Mouse (Mus musculus) hindbrain, embryonic 15.5 days (tissue): ENCODE measurements around the gene Itgad. TPM values are rescaled to one million over a fixed set of nuclear protein-coding genes. Genes with fewer than 3 reads are reported as not detected.

ENCODE experiments used
- ATAC-seq: fragments of 200-750 bp; cut with Nextera tagmentation; 2 replicates; pipeline ENCODE4 v1.8.0; 2017; ENCODE audit warnings: low read depth, moderate number of reproducible peaks, moderate TSS enrichment; ENCODE audit not compliant: low FRiP score
- H3K27ac ChIP-seq: fragments of 300-500 bp; sonication (generic); replicated peaks from 2 replicates; pipeline ENCODE4 v1.5.1; 2015; ENCODE audit warnings: mild to moderate bottlenecking, inconsistent platforms
- H3K27me3 ChIP-seq: fragments of 300-500 bp; sonication (generic); 2 replicates; pipeline ENCODE4 v1.6.1; 2015; ENCODE audit warnings: control low read depth, inconsistent platforms
- H3K36me3 ChIP-seq: fragments of 300-500 bp; sonication (generic); 2 replicates; pipeline ENCODE4 v1.6.1; 2015; ENCODE audit warnings: control low read depth, inconsistent platforms
- H3K4me1 ChIP-seq: fragments of 300-500 bp; sonication (generic); replicated peaks from 2 replicates; pipeline ENCODE4 v1.6.1; 2015; ENCODE audit warnings: control low read depth, inconsistent platforms
- H3K4me2 ChIP-seq: fragments of 300-500 bp; sonication (generic); 2 replicates; pipeline ENCODE4 v1.6.1; 2015; ENCODE audit warnings: moderate library complexity, mild to moderate bottlenecking, inconsistent platforms
- H3K4me3 ChIP-seq: fragments of 300-500 bp; sonication (generic); 2 replicates; pipeline ENCODE4 v1.5.1; 2015; ENCODE audit warnings: mild to moderate bottlenecking, inconsistent platforms
- H3K9ac ChIP-seq: fragments of 300-500 bp; sonication (generic); 2 replicates; pipeline ENCODE4 v1.6.1; 2015; ENCODE audit warnings: inconsistent platforms
- H3K9me3 ChIP-seq: fragments of 300-500 bp; sonication (generic); 2 replicates; pipeline ENCODE4 v1.6.1; 2016; ENCODE audit warnings: control low read depth, inconsistent platforms
- WGBS: fragments of 180-500 bp; shearing (Covaris S2); methylation state at CpG from one replicate; pipeline ENCODE4 v1.1.7; 2015; 5-methylcytosine and 5-hydroxymethylcytosine counted together
- polyA plus RNA-seq: library from polyadenylated mRNA; unstranded; fragments of >200 nt; fragmentation: Nextera tagmentation; extraction: Ambion mirVana; gene quantifications from 2 replicates; pipeline ENCODE4 v1.2.1, GENCODE M21; 2015

Itgad gene
- polyA plus RNA-seq, 1 experiment from 2014 or later = not detected

- Histone ChIP-seq H3K4me3 (peak overlapping the region; percentile 45), H3K4me2 (peak overlapping the region; percentile 67), H3K36me3 (peaks cover 11% of the 10 kb centered on the region), H3K27ac (peak overlapping the region; percentile 83), H3K9me3 (no peaks in the 10 kb centered on the region), H3K4me1 (peaks cover 34% of the 10 kb centered on the region), H3K9ac (peak overlapping the region; percentile 54; the same call in 1 of the 2 replicates), H3K27me3 (peaks cover 8% of the 10 kb centered on the region; the same call in 1 of the 2 replicates)
- WGBS = 1% methylated on average over 13 of the region's 13 CpGs
- ATAC-seq = peak; percentile 78
Observed at GRCm38 (mm10) chr7:128247443-128247842, 93.3 kb downstream of the Itgad start.

- Histone ChIP-seq H3K36me3 (peaks cover 8% of the 10 kb centered on the region; the same call in 1 of the 2 replicates), H3K27me3 (peaks cover 8% of the 10 kb centered on the region; the same call in 1 of the 2 replicates), H3K4me3 (peak overlapping the region; percentile 45), H3K27ac (no peak overlapping the region), H3K9me3 (no peaks in the 10 kb centered on the region), H3K4me1 (peaks cover 38% of the 10 kb centered on the region), H3K9ac (no peak overlapping the region), H3K4me2 (peak overlapping the region; percentile 67)
- no peak for ATAC-seq
- WGBS = 83% methylated on average over 10 of the region's 10 CpGs
Observed at GRCm38 (mm10) chr7:128248081-128249042, 94.2 kb downstream of the Itgad start.

DNA sequence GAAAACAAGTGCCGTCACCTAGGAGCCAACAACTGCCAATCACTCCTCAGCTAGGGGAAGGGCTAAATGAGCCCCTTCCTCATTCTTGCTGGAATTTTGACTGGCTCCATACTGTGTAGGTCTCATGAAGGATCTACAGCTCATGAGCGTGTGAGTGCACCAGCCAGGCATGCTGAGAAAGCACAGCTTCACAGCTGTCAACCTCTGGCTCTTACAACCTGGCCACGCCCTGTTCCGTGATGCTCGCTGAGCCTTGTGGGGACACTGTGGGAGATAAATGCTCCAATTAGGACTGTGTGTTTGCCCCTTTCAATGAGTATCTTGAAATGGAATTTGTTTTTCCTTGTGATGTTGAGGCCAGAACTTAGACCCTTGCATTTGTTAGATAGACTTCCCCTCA lies 95.8 kb downstream of the Itgad start:
- Histone ChIP-seq H3K4me2 (no peak overlapping the region), H3K9ac (no peak overlapping the region), H3K9me3 (no peaks in the 10 kb centered on the region), H3K36me3 (no peaks in the 10 kb centered on the region), H3K27ac (no peak overlapping the region), H3K4me1 (peaks cover 38% of the 10 kb centered on the region), H3K4me3 (no peak overlapping the region), H3K27me3 (peaks cover 8% of the 10 kb centered on the region; the same call in 1 of the 2 replicates)
- no peak for ATAC-seq
- WGBS = 82% methylated on average over 5 of the region's 5 CpGs

DNA sequence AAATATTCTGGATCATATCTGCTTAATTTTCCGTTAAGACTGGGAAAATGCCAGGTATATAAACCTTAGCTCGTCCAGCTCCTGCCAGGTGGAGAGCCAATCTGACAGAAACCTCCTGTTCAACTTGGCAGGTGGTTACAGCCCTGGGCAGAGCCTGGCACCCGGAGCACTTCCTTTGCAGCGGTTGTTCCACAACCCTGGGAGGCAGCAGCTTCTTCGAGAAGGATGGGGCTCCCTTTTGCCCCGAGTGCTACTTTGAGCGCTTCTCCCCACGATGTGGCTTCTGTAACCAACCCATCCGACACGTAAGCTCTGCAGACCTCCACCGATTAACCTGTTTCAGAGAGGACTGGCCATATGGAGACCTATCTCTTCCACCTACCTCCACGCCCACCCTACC lies 97.8 kb downstream of the Itgad start:
- peaks cover 24% of the 10 kb centered on the region for H3K4me1 ChIP-seq
- peaks cover 8% of the 10 kb centered on the region; the same call in 1 of the 2 replicates for H3K27me3 ChIP-seq
- H3K36me3 ChIP-seq = no peaks in the 10 kb centered on the region
- H3K4me3 ChIP-seq = peak overlapping the region; percentile 39
- peak overlapping the region; percentile 69 for H3K4me2 ChIP-seq
- WGBS = 61% methylated on average over 12 of the region's 12 CpGs
- no peak for ATAC-seq
- no peaks in the 10 kb centered on the region for H3K9me3 ChIP-seq
- H3K27ac ChIP-seq = no peak overlapping the region
- H3K9ac ChIP-seq = peak overlapping the region; percentile 36; the same call in 1 of the 2 replicates

DNA sequence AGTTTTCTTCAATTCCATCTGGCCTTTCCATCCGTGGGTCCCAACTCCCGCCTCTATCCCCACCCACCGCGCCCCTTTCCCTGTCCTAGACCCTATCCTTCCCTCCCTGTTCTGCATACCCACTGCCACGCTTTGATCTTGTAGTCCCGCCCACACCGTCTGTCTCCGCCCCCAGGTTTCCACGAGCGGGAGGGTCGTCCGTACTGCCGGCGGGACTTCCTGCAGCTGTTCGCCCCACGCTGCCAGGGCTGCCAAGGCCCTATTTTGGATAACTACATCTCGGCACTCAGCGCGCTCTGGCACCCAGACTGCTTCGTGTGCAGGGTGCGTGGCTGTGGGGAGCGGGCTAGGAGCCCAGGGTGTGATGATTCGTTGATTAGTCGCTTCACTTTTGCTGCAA lies 98.4 kb downstream of the Itgad start:
- H3K36me3 ChIP-seq = no peaks in the 10 kb centered on the region
- WGBS = 13% methylated on average over 24 of the region's 24 CpGs
- H3K27ac ChIP-seq = no peak overlapping the region; the same call in 1 of the 2 replicates
- H3K9ac ChIP-seq = peak overlapping the region; percentile 36
- ATAC-seq = no peak; the same call in 1 of the 2 replicates
- peak overlapping the region; percentile 39 for H3K4me3 ChIP-seq
- peak overlapping the region; percentile 69 for H3K4me2 ChIP-seq
- peaks cover 17% of the 10 kb centered on the region for H3K4me1 ChIP-seq
- H3K27me3 ChIP-seq = peaks cover 8% of the 10 kb centered on the region; the same call in 1 of the 2 replicates
- H3K9me3 ChIP-seq = no peaks in the 10 kb centered on the region

GRCm38 (mm10) chr7:128254978-128255377 lies 100.8 kb downstream of the Itgad start:
- ATAC-seq = no peak
- Histone ChIP-seq H3K4me2 (no peak overlapping the region), H3K36me3 (no peaks in the 10 kb centered on the region), H3K9me3 (no peaks in the 10 kb centered on the region), H3K27me3 (peaks cover 8% of the 10 kb centered on the region; the same call in 1 of the 2 replicates), H3K9ac (no peak overlapping the region), H3K4me1 (peaks cover 12% of the 10 kb centered on the region), H3K27ac (no peak overlapping the region), H3K4me3 (no peak overlapping the region)
- 67% methylated on average over 2 of the region's 2 CpGs for WGBS

- H3K27me3 ChIP-seq = peaks cover 8% of the 10 kb centered on the region; the same call in 1 of the 2 replicates
- no peak overlapping the region for H3K4me2 ChIP-seq
- no peak for ATAC-seq
- no peak overlapping the region for H3K27ac ChIP-seq
- H3K4me3 ChIP-seq = no peak overlapping the region
- no peaks in the 10 kb centered on the region for H3K9me3 ChIP-seq
- 94% methylated on average over 5 of the region's 5 CpGs for WGBS
- peaks cover 12% of the 10 kb centered on the region for H3K4me1 ChIP-seq
- H3K9ac ChIP-seq = no peak overlapping the region
- no peaks in the 10 kb centered on the region for H3K36me3 ChIP-seq
Observed at GRCm38 (mm10) chr7:128255757-128256156, 101.6 kb downstream of the Itgad start.

- Histone ChIP-seq H3K9ac (no peak overlapping the region), H3K9me3 (no peaks in the 10 kb centered on the region), H3K36me3 (no peaks in the 10 kb centered on the region), H3K4me1 (peaks cover 10% of the 10 kb centered on the region), H3K4me2 (no peak overlapping the region), H3K27ac (no peak overlapping the region), H3K4me3 (no peak overlapping the region), H3K27me3 (peaks cover 2% of the 10 kb centered on the region; the same call in 1 of the 2 replicates)
- ATAC-seq = no peak
- WGBS = 46% methylated on average over 5 of the region's 5 CpGs
Observed at GRCm38 (mm10) chr7:128256783-128257334, 102.7 kb downstream of the Itgad start.

DNA sequence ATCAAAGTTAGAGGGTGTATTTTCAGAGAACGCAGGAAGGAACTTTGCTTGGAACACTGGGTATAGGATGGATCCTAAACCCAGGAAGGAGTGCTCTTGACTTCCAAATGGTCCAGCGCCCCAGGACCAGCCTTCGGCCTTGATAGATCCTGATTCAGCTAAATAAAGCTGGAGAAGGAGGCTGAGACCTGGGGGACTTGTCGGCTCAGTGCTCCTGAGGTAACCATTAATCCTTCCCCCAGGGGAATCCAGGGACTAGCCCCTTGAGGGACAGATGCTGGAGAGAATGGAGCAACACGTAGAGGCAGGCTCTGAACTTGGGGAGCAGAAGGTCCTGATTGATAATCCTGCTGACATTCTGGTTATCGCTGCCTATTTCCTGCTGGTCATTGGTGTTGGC lies 111.2 kb downstream of the Itgad start, which contains the start of gene Slc5a2:
Gene Slc5a2, plus strand, starts transcription at position 247 of the 400 bp plus-strand sequence.
- Histone ChIP-seq H3K4me2 (no peak within 1 kb of the TSS), H3K9ac (no peak within 1 kb of the TSS), H3K36me3 (no peaks in the 10 kb centered on the region), H3K4me1 (no peaks in the 10 kb centered on the region), H3K9me3 (no peaks in the 10 kb centered on the region), H3K4me3 (no peak within 1 kb of the TSS), H3K27ac (no peak within 1 kb of the TSS), H3K27me3 (no peaks in the 10 kb centered on the region)
- WGBS = 86% methylated on average over 6 of the region's 6 CpGs
- ATAC-seq = no peak

- Histone ChIP-seq H3K4me1 (no peaks in the 10 kb centered on the region), H3K9me3 (no peaks in the 10 kb centered on the region), H3K36me3 (no peaks in the 10 kb centered on the region), H3K27ac (no peak overlapping the region), H3K4me3 (no peak overlapping the region), H3K27me3 (no peaks in the 10 kb centered on the region), H3K9ac (no peak overlapping the region), H3K4me2 (no peak overlapping the region)
- 73% methylated on average over 5 of the region's 5 CpGs for WGBS
- no peak for ATAC-seq
Observed at GRCm38 (mm10) chr7:128266056-128266455, 111.9 kb downstream of the Itgad start.

GRCm38 (mm10) chr7:128267391-128267790 lies 113.2 kb downstream of the Itgad start:
- H3K9me3 ChIP-seq = no peaks in the 10 kb centered on the region
- no peak for ATAC-seq
- 71% methylated on average over 13 of the region's 13 CpGs for WGBS
- H3K4me3 ChIP-seq = no peak overlapping the region
- H3K4me1 ChIP-seq = no peaks in the 10 kb centered on the region
- no peak overlapping the region for H3K4me2 ChIP-seq
- H3K27me3 ChIP-seq = no peaks in the 10 kb centered on the region
- peaks cover 9% of the 10 kb centered on the region; the same call in 1 of the 2 replicates for H3K36me3 ChIP-seq
- H3K9ac ChIP-seq = no peak overlapping the region
- H3K27ac ChIP-seq = no peak overlapping the region

DNA sequence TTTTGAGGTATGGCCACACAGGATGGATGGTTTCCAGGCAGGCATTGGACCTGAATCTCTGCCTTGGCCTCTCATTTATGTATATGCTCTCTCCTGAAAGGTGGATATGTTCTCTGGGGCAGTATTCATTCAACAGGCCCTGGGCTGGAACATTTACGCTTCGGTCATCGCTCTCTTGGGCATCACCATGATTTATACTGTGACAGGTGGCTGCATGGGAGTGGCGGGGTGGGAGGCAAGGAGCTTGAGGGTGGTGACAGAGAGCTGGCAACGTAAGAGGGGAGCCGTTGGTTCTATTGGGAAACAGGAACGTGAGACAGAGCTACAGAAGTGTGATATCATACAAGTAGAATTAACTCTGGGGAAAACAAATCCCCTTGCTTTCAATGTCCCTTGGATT lies 113.6 kb downstream of the Itgad start:
- Histone ChIP-seq H3K9ac (no peak overlapping the region), H3K4me1 (no peaks in the 10 kb centered on the region), H3K4me3 (no peak overlapping the region), H3K4me2 (no peak overlapping the region), H3K27me3 (no peaks in the 10 kb centered on the region), H3K36me3 (peaks cover 10% of the 10 kb centered on the region; the same call in 1 of the 2 replicates), H3K27ac (no peak overlapping the region), H3K9me3 (no peaks in the 10 kb centered on the region)
- WGBS = 80% methylated on average over 7 of the region's 7 CpGs
- no peak for ATAC-seq
